Mouse (Mus musculus): Measurements from ENCODE around the gene Pik3r6. TPM values are rescaled to one million over a fixed set of nuclear protein-coding genes. Genes with fewer than 3 reads are reported as not detected.

Gene Pik3r6
- polyA plus RNA-seq, 1 experiment from 2014 or later = 1.9 TPM

DNA sequence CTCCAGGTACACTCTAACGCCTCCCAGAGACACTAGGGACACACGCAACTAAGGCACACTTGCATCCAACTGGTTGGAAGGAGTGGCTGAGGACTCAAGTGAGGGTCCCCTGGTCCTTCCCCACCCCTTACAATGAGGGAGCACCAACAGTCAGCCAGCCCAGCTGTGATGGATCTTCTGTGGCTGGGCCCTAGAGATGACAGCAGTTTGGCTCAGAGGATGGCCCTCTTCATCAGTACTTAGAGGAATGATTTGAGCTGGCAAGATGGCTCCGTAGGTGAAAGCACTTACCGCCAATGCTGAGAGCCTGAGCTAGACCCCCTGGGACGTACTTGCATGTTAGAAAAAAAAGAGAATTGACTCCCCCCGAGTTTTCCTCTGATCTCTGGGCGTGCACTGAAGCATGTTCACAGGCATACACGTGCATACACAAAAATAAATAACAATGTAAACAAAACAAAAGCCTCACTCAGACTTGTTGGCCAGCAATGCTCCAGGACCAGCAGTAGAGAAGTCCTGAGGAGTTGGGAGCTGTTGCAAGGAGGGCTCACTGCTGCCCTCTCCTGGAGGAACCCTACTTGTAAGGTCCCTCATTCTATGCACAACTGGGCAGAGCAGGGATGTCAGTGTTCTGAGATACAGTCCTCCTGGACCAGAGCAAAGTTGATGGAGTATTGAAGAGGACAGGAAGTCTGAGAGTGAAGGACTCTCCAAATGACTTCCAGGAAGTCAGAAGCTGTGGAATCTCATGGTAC, 86.4 kb downstream of the Pik3r6 start:
- H3K4me2 ChIP-seq = no peak overlapping the region
- H3K27ac ChIP-seq (replicated peaks) = no peak overlapping the region
- 69% methylated on average over 8 of the region's 8 CpGs for WGBS

DNA sequence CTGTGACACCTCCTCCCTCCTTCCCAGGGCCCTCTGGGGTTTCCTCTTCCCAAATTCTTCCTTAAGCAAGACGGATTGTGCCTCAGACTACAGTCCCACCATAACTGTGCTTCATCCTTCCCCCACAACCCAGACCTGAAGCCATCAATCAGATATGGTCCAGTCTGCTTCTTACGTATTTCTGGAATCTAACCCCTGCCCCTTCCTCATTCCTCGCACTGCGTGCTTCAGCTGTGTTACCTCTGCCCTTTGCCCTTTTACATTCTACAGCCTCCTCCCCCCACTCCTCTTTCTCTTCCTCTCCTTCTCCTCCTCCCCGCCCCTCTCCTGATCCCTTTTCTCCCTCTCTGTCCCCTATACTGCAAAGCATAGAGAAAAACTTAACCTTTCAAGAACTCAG, 88.9 kb downstream of the Pik3r6 start:
- H3K4me2 ChIP-seq = no peak overlapping the region
- no peaks in the 10 kb centered on the region for H3K27me3 ChIP-seq (replicated peaks)
- H3K27ac ChIP-seq (replicated peaks) = no peak overlapping the region
- H3K4me1 ChIP-seq = no peaks in the 10 kb centered on the region
- no peaks in the 10 kb centered on the region for H3K9me3 ChIP-seq (replicated peaks)
- H3K36me3 ChIP-seq = no peaks in the 10 kb centered on the region
- 38% methylated on average over 5 of the region's 5 CpGs for WGBS
- H3K9ac ChIP-seq (replicated peaks) = no peak overlapping the region
- no peak for ATAC-seq (ENCODE audit: low FRiP score)
- H3K4me3 ChIP-seq (replicated peaks) = no peak overlapping the region

More for the DNA sequence above, 86.4 kb downstream of the Pik3r6 start:
- H3K4me1 ChIP-seq = no peaks in the 10 kb centered on the region
- no peak for ATAC-seq (ENCODE audit: low FRiP score)
- no peak overlapping the region for H3K4me3 ChIP-seq (replicated peaks)
- H3K36me3 ChIP-seq = no peaks in the 10 kb centered on the region
- H3K9ac ChIP-seq (replicated peaks) = no peak overlapping the region
- H3K27me3 ChIP-seq (replicated peaks) = no peaks in the 10 kb centered on the region
- no peaks in the 10 kb centered on the region for H3K9me3 ChIP-seq (replicated peaks)

DNA sequence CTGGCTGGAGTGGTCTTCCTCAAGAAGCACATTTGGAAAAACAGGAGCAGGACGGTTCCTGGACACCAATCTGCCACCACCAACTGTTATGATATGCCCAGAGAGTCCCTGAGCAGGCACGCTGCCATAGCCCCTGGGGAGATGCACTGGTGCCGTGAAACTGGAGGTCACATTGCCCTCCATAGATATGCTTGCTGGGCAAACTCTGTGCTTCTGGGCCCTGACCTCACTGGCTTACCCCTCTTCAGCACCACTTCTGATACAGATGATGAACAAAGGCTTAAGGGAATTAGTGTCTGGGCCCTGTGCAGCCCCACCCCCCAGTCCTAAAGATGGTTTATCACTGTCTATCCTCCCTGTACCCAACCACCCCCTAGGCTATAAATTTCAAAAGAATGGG, 90.4 kb downstream of the Pik3r6 start:
- 66% methylated on average over 3 of the region's 3 CpGs for WGBS
- Histone ChIP-seq H3K4me3 (replicated peaks) (no peak overlapping the region), H3K27ac (replicated peaks) (no peak overlapping the region), H3K4me1 (no peaks in the 10 kb centered on the region), H3K9ac (replicated peaks) (no peak overlapping the region), H3K36me3 (no peaks in the 10 kb centered on the region), H3K9me3 (replicated peaks) (no peaks in the 10 kb centered on the region), H3K27me3 (replicated peaks) (no peaks in the 10 kb centered on the region), H3K4me2 (no peak overlapping the region)
- ATAC-seq (ENCODE audit: low FRiP score) = no peak

DNA sequence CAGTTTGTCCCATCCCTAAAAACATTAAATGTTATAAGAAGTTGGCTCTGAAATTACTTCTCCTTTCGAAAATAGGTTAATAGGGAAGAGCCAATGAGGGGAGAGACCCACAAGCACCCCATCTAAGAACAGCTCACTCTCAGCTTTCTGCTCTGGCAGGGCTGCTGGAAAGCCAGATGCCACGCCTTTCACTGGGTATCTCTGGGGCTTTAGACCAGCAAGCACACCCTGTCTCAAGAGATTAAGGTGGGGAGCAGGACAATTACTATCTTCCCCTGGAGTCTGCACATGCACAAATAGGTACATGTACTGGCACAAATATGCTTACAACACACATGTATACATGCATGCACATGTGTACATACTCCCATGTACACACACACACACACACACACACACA, 95.1 kb downstream of the Pik3r6 start:
- no peak for ATAC-seq (ENCODE audit: low FRiP score)
- 89% methylated on average over 2 of the region's 2 CpGs for WGBS
- H3K4me2 ChIP-seq = no peak overlapping the region

DNA sequence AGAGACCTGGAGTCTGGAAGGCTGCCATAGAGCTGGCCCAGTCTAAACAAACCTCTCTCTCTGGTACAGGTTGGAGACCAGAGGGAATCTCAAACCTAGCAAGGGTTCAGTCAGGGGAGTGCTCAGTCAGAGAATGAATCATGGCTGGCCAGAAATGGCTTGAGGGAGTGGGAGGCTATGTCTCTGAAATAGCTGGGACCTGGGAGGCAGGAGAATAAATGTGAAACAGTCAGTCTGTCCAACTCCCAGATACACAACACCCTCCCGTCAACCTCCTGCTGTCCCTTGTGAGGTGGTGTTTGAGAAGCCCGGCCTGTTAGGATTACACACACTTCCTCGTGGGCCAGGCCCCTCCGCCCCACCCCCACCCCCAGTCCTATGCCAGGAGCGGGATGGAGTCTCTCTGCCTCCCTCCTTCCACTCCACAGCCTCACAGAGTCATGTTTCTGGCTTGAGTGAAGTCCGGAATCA, 97.8 kb downstream of the Pik3r6 start:
- no peak overlapping the region for H3K4me3 ChIP-seq (replicated peaks)
- WGBS = 56% methylated on average over 6 of the region's 6 CpGs
- H3K27me3 ChIP-seq (replicated peaks) = 0 out of 2 replicates have a peak, but pooled peaks cover 3% of the 10 kb centered on the region
- no peak overlapping the region for H3K4me2 ChIP-seq
- no peaks in the 10 kb centered on the region for H3K4me1 ChIP-seq
- no peak for ATAC-seq (ENCODE audit: low FRiP score)
- H3K36me3 ChIP-seq = no peaks in the 10 kb centered on the region
- H3K9ac ChIP-seq (replicated peaks) = no peak overlapping the region
- H3K27ac ChIP-seq (replicated peaks) = no peak overlapping the region
- no peaks in the 10 kb centered on the region for H3K9me3 ChIP-seq (replicated peaks)

More for the DNA sequence above, 95.1 kb downstream of the Pik3r6 start:
- Histone ChIP-seq H3K27me3 (replicated peaks) (0 out of 2 replicates have a peak, but pooled peaks cover 3% of the 10 kb centered on the region), H3K4me3 (replicated peaks) (no peak overlapping the region), H3K4me1 (no peaks in the 10 kb centered on the region), H3K9ac (replicated peaks) (no peak overlapping the region), H3K9me3 (replicated peaks) (no peaks in the 10 kb centered on the region), H3K36me3 (no peaks in the 10 kb centered on the region), H3K27ac (replicated peaks) (no peak overlapping the region)

DNA sequence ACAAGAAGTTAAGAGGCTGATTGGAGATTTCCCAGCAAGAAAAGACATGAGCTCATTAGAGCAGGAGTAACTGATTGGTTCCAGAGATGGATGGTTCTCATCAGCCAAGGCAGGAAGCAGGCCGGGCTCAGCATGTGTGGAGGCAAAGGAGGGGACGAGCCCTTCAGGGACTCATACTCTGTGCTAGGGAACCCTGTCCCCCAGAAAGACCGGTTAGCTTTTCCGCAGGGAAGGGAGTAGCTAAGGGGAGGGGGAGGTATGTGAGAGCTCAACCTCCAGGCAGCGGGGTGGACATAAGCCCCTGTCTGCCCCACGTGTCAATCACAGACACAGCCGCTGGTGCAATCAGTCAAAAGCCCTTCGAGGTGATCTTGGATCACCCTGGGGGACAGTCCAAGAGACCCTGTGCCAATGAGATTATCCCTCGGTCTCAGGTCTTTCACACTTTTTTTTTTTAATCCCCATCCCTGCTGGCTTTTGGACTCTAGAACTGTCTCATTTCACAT, 98.7 kb downstream of the Pik3r6 start:
- Histone ChIP-seq H3K4me2 (no peak overlapping the region), H3K27ac (replicated peaks) (no peak overlapping the region), H3K9ac (replicated peaks) (no peak overlapping the region), H3K4me1 (no peaks in the 10 kb centered on the region), H3K36me3 (no peaks in the 10 kb centered on the region), H3K4me3 (replicated peaks) (no peak overlapping the region), H3K9me3 (replicated peaks) (no peaks in the 10 kb centered on the region), H3K27me3 (replicated peaks) (0 out of 2 replicates have a peak, but pooled peaks cover 3% of the 10 kb centered on the region)
- ATAC-seq (ENCODE audit: low FRiP score) = no peak
- 33% methylated on average over 9 of the region's 9 CpGs for WGBS

Other genes starting within 250 kb of the Pik3r6 start
- 25.7 and 28.9 TPM in 2 replicates for gene Ntn1, start 102.2 kb upstream of the Pik3r6 start, polyA plus RNA-seq (2015; fragmentation: Nextera tagmentation; extraction: Ambion mirVana)
- 0.72 and 2.0 TPM in 2 replicates for gene Pik3r5, start 70.9 kb upstream of the Pik3r6 start, polyA plus RNA-seq (2015; fragmentation: Nextera tagmentation; extraction: Ambion mirVana)
- 0.23 TPM in 1 of 2 replicates, not detected in the other for gene Mfsd6l, start 53.2 kb downstream of the Pik3r6 start, polyA plus RNA-seq (2015; fragmentation: Nextera tagmentation; extraction: Ambion mirVana)
- gene Ccdc42, start 84.0 kb downstream of the Pik3r6 start, polyA plus RNA-seq (2015; fragmentation: Nextera tagmentation; extraction: Ambion mirVana) = 0.20 TPM in 1 of 2 replicates, not detected in the other
- 79.6 and 84.8 TPM in 2 replicates for gene Myh10, start 188.5 kb downstream of the Pik3r6 start, polyA plus RNA-seq (2015; fragmentation: Nextera tagmentation; extraction: Ambion mirVana)